Mouse (Mus musculus) liver, postnatal 0 days (tissue): ENCODE measurements at regions not wholly inside any gene's neighbourhood (a gene's known extent, or its start where the extent isn't known, plus 50 kb on each side); places are given as distances from the start of the nearest gene placed in this dataset.

Experiments used
- ATAC-seq: fragments of 200-750 bp; cut with Nextera tagmentation; 2 replicates; pipeline ENCODE4 v1.8.0; 2017; ENCODE audit warnings: mild to moderate bottlenecking, moderate library complexity
- DNase-seq: peaks from one replicate; pipeline ENCODE4 v3.0.0-alpha.2; 2016
- H3K27ac ChIP-seq: fragments of 300-500 bp; sonication (generic); 2 replicates; pipeline ENCODE4 v1.5.1; 2014; ENCODE audit warnings: antibody characterized with exemption, moderate library complexity, mild to moderate bottlenecking, low read depth
- H3K27me3 ChIP-seq: fragments of 300-500 bp; sonication (generic); 2 replicates; pipeline ENCODE4 v1.6.1; 2014; ENCODE audit warnings: low read length, control low read depth, mixed read lengths; ENCODE audit not compliant: insufficient read depth
- H3K36me3 ChIP-seq: fragments of 300-500 bp; sonication (generic); replicated peaks from 2 replicates; pipeline ENCODE4 v1.6.1; 2014; ENCODE audit warnings: mild to moderate bottlenecking, control low read depth, low read length, moderate library complexity, mixed read lengths; ENCODE audit not compliant: insufficient read depth
- H3K4me1 ChIP-seq: fragments of 300-500 bp; sonication (generic); 2 replicates; pipeline ENCODE4 v1.6.1; 2014; ENCODE audit warnings: antibody characterized with exemption, mild to moderate bottlenecking, control low read depth; ENCODE audit not compliant: insufficient read depth
- H3K4me2 ChIP-seq: fragments of 300-500 bp; sonication (generic); 2 replicates; pipeline ENCODE4 v1.6.1; 2014; ENCODE audit warnings: low read depth, mild to moderate bottlenecking, low read length, moderate library complexity, mixed read lengths
- H3K4me3 ChIP-seq: fragments of 300-500 bp; sonication (generic); 2 replicates; pipeline ENCODE4 v1.5.1; 2014; ENCODE audit warnings: low read depth, low read length
- H3K9ac ChIP-seq: fragments of 300-500 bp; sonication (generic); replicated peaks from 2 replicates; pipeline ENCODE4 v1.6.1; 2014; ENCODE audit warnings: mild to moderate bottlenecking, moderate library complexity
- H3K9me3 ChIP-seq: fragments of 300-500 bp; sonication (generic); 2 replicates; pipeline ENCODE4 v1.6.1; 2016; ENCODE audit warnings: mild to moderate bottlenecking, control low read depth, low read length, mixed read lengths
- CTCF ChIP-seq: sonication (generic); IDR thresholded peaks from 2 replicates; pipeline ENCODE4 v1.5.1; 2016; ENCODE audit warnings: antibody characterized with exemption, low read depth
- EP300 ChIP-seq: IDR thresholded peaks from 2 replicates; pipeline ENCODE4 v1.6.1; 2016; ENCODE audit warnings: antibody characterized with exemption, low read depth, mild to moderate bottlenecking
- WGBS: fragments of 180-500 bp; shearing (Covaris S2); extraction: QIAGEN DNeasy Blood & Tissue Kit; methylation state at CpG from one replicate; pipeline ENCODE4 v1.1.7; 2014; ENCODE audit not compliant: insufficient replicate concordance; 5-methylcytosine and 5-hydroxymethylcytosine counted together

- 78% methylated on average over 3 of the region's 3 CpGs for WGBS
- H3K27ac ChIP-seq = no peak overlapping the region
- no peak overlapping the region for H3K4me3 ChIP-seq
- no peak overlapping the region for H3K9ac ChIP-seq
- H3K9me3 ChIP-seq = peaks cover 2% of the 10 kb centered on the region; the same call in 1 of the 2 replicates
- no peak for ATAC-seq
- no peak for DNase-seq
- no peaks in the 10 kb centered on the region for H3K36me3 ChIP-seq
- no peak overlapping the region for H3K4me2 ChIP-seq
- no peaks in the 10 kb centered on the region for H3K27me3 ChIP-seq
- no peaks in the 10 kb centered on the region for H3K4me1 ChIP-seq
- TF ChIP-seq CTCF (no peak), EP300 (no peak)
Observed at GRCm38 (mm10) chr5:133645696-133646195, 453.8 kb upstream of the Castor2 start.

DNA sequence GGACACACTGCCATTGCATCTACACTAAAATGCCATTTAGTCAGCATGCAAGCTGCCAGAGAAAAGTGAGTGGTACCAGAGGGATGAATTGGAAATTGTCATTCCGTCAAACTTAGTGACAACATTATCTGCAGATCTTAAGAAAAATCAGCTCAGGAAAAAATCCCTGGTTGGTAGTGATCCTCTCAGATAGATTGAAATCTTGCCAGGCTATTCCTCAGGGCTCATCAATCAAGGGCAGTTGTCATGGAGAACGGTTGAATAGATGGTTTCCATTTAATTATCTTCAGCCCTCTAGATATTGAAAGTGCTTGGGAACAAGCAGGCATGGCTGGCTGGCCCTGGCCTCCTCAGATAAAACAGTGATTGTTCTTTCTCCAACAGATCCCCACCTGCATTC, 456.2 kb upstream of the Castor2 start:
- TF ChIP-seq EP300 (no peak), CTCF (no peak)
- H3K27me3 ChIP-seq = no peaks in the 10 kb centered on the region
- no peak overlapping the region for H3K9ac ChIP-seq
- H3K4me3 ChIP-seq = no peak overlapping the region
- ATAC-seq (no peak), DNase-seq (no peak)
- H3K27ac ChIP-seq = no peak overlapping the region
- WGBS = 83% methylated on average over 2 of the region's 2 CpGs
- H3K4me1 ChIP-seq = no peaks in the 10 kb centered on the region
- H3K36me3 ChIP-seq = no peaks in the 10 kb centered on the region
- peaks cover 2% of the 10 kb centered on the region; the same call in 1 of the 2 replicates for H3K9me3 ChIP-seq
- no peak overlapping the region for H3K4me2 ChIP-seq

DNA sequence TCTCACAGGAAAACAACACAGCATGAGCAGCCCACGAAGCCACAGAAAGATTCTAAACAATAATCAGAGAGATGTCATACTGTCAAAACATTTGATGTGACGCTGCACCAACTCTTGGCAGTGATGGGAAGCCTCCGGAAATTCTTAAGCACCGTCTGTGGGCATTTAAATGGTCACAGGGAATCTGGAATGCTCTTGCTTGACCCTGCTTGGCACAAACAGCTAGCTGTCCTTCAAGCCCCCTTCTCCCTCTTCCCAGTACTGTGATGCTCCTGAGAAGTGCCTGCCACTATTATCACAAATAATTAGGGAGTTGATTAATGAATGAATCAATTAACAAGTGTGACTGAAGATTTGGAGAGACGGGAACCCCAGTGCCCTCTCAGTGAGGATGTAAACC, 465.0 kb upstream of the Castor2 start:
- H3K4me3 ChIP-seq = no peak overlapping the region
- no peak overlapping the region for H3K4me2 ChIP-seq
- H3K4me1 ChIP-seq = no peaks in the 10 kb centered on the region
- H3K9me3 ChIP-seq = no peaks in the 10 kb centered on the region
- H3K9ac ChIP-seq = no peak overlapping the region
- no peaks in the 10 kb centered on the region for H3K27me3 ChIP-seq
- WGBS = 49% methylated on average over 5 of the region's 5 CpGs
- ATAC-seq (no peak), DNase-seq (no peak)
- no peaks in the 10 kb centered on the region for H3K36me3 ChIP-seq
- no peak for TF ChIP-seq CTCF
- TF ChIP-seq EP300 = no peak
- no peak overlapping the region for H3K27ac ChIP-seq

DNA sequence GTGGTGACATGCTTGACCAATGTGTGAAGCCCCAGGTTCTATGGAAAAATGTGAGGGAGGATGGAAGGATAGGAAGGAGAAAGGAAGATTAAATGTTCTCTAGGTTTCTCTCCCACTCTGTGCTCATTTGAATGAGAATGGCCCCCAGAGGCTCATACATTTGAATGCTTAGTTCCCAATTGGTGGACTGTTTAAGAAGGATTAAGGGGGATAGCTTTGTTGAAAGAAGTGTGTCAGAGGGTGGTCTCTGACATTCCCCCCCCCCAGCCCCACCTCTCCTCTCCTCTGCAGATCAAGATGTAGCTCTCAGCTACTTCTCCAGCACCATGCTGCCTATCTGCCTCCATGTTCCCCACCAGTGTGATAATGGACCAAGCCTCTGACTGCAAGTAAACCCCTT, 467.7 kb upstream of the Castor2 start:
- Histone ChIP-seq H3K4me1 (no peaks in the 10 kb centered on the region), H3K4me3 (no peak overlapping the region), H3K27me3 (no peaks in the 10 kb centered on the region), H3K36me3 (no peaks in the 10 kb centered on the region), H3K9me3 (no peaks in the 10 kb centered on the region), H3K4me2 (no peak overlapping the region), H3K9ac (no peak overlapping the region), H3K27ac (no peak overlapping the region)
- ATAC-seq (no peak), DNase-seq (no peak)
- TF ChIP-seq CTCF = no peak
- TF ChIP-seq EP300 = no peak

GRCm38 (mm10) chr5:133619347-133619746, 480.2 kb upstream of the Castor2 start:
- H3K9ac ChIP-seq = no peak overlapping the region
- no peaks in the 10 kb centered on the region for H3K4me1 ChIP-seq
- no peaks in the 10 kb centered on the region for H3K36me3 ChIP-seq
- no peak overlapping the region for H3K4me3 ChIP-seq
- TF ChIP-seq CTCF (no peak), EP300 (no peak)
- no peak for ATAC-seq
- H3K4me2 ChIP-seq = no peak overlapping the region
- H3K27me3 ChIP-seq = no peaks in the 10 kb centered on the region
- H3K27ac ChIP-seq = no peak overlapping the region
- no peak for DNase-seq
- 77% methylated on average over 8 of the region's 8 CpGs for WGBS
- H3K9me3 ChIP-seq = no peaks in the 10 kb centered on the region

DNA sequence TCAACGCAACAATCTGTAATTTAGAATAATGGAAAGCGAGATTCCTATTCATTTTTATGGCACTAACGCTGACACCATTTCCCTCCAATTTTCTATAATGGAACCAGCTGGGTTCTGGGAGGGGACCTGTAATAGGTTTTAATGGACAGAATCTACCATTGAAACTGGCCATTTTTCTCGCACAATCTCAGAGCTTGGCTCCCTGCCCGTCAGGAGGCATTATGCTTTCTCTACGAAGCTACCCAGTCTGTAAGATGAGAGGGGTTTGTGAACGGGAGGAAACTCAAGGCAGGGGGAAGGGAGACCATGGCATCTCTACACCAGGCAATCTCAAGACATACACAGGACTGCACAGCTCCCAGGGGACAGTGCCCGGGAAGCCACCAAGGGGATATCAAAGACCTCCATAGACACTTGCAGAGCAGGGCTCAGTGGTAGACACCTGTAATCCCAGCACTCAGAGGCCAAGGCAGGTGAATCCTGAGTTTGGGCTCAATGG, 498.2 kb upstream of the Castor2 start:
- Histone ChIP-seq H3K4me1 (no peaks in the 10 kb centered on the region), H3K27me3 (no peaks in the 10 kb centered on the region), H3K36me3 (no peaks in the 10 kb centered on the region), H3K27ac (no peak overlapping the region), H3K4me2 (no peak overlapping the region), H3K9ac (no peak overlapping the region), H3K9me3 (no peaks in the 10 kb centered on the region), H3K4me3 (no peak overlapping the region)
- TF ChIP-seq EP300 (no peak), CTCF (no peak)
- WGBS = 68% methylated on average over 8 of the region's 8 CpGs
- DNase-seq = no peak
- ATAC-seq = no peak

DNA sequence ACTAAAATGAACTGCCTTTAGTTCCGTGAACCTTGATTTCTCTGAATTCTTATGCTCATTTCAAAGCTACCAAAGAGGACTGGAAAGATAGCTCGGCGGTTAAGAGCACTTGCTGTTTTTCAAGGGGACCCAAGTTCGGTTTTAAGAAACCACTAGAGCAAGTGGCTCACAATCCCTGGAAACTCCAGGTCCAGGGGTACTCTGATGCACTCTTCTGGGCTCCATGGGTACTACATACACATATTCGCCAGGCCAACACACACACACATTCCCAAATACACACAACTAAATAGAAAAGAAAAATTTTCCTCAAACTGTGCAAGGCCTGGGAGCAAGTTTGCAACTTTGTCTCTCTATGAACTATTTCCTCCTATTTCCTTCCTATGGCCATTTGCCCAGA, 498.9 kb upstream of the Castor2 start:
- Histone ChIP-seq H3K9ac (no peak overlapping the region), H3K9me3 (no peaks in the 10 kb centered on the region), H3K27me3 (no peaks in the 10 kb centered on the region), H3K36me3 (no peaks in the 10 kb centered on the region), H3K27ac (no peak overlapping the region), H3K4me2 (no peak overlapping the region), H3K4me3 (no peak overlapping the region), H3K4me1 (no peaks in the 10 kb centered on the region)
- no peak for TF ChIP-seq CTCF
- TF ChIP-seq EP300 = no peak
- DNase-seq = no peak
- ATAC-seq = no peak
- 50% methylated on average over 5 of the region's 5 CpGs for WGBS
